ENCODE assay signal across 8 mouse cellular contexts in the genomic region with DNA sequence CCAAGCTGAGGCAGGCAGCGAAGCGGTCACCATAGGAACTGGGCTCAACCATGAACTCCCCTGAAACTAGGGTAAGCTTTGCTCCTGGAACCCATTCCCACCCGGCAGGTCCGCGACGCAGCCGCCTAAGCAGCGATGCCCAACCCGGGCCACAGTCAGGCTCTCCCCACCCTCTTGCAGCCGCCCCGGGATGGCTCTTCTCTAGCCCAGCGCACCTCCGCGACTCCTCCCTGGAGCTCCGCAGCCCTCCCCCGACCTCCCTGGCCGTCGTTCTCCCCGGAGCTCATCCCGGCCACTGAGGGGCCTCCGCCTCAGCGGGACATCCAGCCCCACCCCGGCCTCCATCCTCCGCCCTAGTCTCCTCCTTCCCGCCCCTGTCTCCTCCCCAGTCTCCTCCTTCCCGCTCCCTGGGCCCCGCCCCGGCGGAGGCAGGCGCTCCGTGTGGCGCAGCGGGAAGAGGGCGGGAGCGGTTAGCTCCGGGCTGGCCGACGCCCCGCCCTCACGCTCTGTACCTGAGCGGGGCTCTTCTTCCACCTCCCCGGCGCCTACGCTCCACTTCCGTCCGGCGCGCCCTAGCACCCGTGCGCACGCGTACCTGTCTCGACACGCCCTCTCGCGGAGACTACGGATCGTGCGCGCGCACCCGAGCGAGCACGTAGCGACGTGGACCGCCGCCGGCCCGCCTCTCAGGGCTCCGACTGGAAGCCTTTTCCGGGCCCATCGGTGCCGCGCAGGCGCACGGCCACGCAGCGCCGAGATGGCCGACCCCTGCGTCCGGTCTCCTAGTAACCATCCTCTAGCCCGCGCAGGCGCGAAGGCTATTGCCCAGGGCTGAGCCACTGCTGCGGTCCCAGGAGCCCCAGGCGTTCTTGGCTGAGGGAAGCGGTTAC. TPM values are rescaled to one million over a fixed set of nuclear protein-coding genes. Genes with fewer than 3 reads are reported as not detected.
DNase-seq lines count a peak whose midpoint lies in the region; ATAC-seq and TF ChIP-seq lines count a peak whose summit lies in the region.

No protein-coding gene starts in this region.

- H3K9ac ChIP-seq in embryonic facial prominence, embryonic 13.5 days, result peak overlapping the region; percentile 79
- H3K9ac ChIP-seq in limb, embryonic 12.5 days (replicated peaks), result peak overlapping the region; percentile 65
- H3K9ac ChIP-seq in midbrain, embryonic 15.5 days, result peak overlapping the region; percentile 68

- H3K9me3 ChIP-seq in embryonic facial prominence, embryonic 13.5 days, result no peaks in the 10 kb centered on the region
- H3K9me3 ChIP-seq in limb, embryonic 12.5 days, result 0 out of 2 replicates have a peak, but pooled peaks cover 3% of the 10 kb centered on the region
- H3K9me3 ChIP-seq in midbrain, embryonic 15.5 days, result no peaks in the 10 kb centered on the region

- no peak for TF ChIP-seq CTCF in kidney, adult 2 months (conservative IDR thresholded peaks at IDR 0.05; ENCODE audit: insufficient read depth, insufficient read length, low read depth, low read length)
- no peak for TF ChIP-seq CTCF in spleen, adult 2 months (IDR thresholded peaks at IDR 0.05; ENCODE audit: extremely low read depth, insufficient read depth, insufficient read length, insufficient replicate concordance)

- H3K36me3 ChIP-seq in embryonic facial prominence, embryonic 13.5 days, result no peaks in the 10 kb centered on the region
- no peaks in the 10 kb centered on the region for H3K36me3 ChIP-seq in kidney, adult 2 months (ENCODE audit: control insufficient read depth, insufficient read depth, low read length)
- no peaks in the 10 kb centered on the region for H3K36me3 ChIP-seq in limb, embryonic 12.5 days
- no peaks in the 10 kb centered on the region for H3K36me3 ChIP-seq in midbrain, embryonic 15.5 days (replicated peaks)
- H3K36me3 ChIP-seq in spleen, adult 2 months (ENCODE audit: control insufficient read depth, insufficient read depth, low read length), result no peaks in the 10 kb centered on the region

- peak overlapping the region; percentile 82 for H3K27ac ChIP-seq in embryonic facial prominence, embryonic 13.5 days
- peak overlapping the region; percentile 54 for H3K27ac ChIP-seq in kidney, adult 2 months (ENCODE audit: insufficient read depth, low read depth, low read length)
- H3K27ac ChIP-seq in limb, embryonic 12.5 days, result peak overlapping the region; percentile 80
- H3K27ac ChIP-seq in midbrain, embryonic 15.5 days, result peak overlapping the region; percentile 92
- peak overlapping the region; percentile 65 for H3K27ac ChIP-seq in spleen, adult 2 months (ENCODE audit: insufficient read depth, low read length)

- peaks cover 7% of the 10 kb centered on the region for H3K27me3 ChIP-seq in embryonic facial prominence, embryonic 13.5 days
- H3K27me3 ChIP-seq in kidney, adult 2 months (replicated peaks; ENCODE audit: control insufficient read depth, insufficient read depth, low read length), result no peaks in the 10 kb centered on the region
- H3K27me3 ChIP-seq in limb, embryonic 12.5 days, result peaks cover 7% of the 10 kb centered on the region; the same call in 1 of the 2 replicates
- peaks cover 5% of the 10 kb centered on the region; the same call in 1 of the 2 replicates for H3K27me3 ChIP-seq in midbrain, embryonic 15.5 days (replicated peaks)
- H3K27me3 ChIP-seq in spleen, adult 2 months (ENCODE audit: control insufficient read depth, insufficient read depth, low read length), result no peaks in the 10 kb centered on the region

- peak overlapping the region; percentile 74 for H3K4me2 ChIP-seq in embryonic facial prominence, embryonic 13.5 days
- H3K4me2 ChIP-seq in limb, embryonic 12.5 days, result peak overlapping the region; percentile 68
- peak overlapping the region; percentile 59 for H3K4me2 ChIP-seq in midbrain, embryonic 15.5 days

- peak overlapping the region; percentile 70 for H3K4me3 ChIP-seq in embryonic facial prominence, embryonic 13.5 days
- peak overlapping the region; percentile 77 for H3K4me3 ChIP-seq in kidney, adult 2 months (ENCODE audit: insufficient read depth, low read depth, low read length)
- H3K4me3 ChIP-seq in limb, embryonic 12.5 days (replicated peaks), result peak overlapping the region; percentile 65
- H3K4me3 ChIP-seq in midbrain, embryonic 15.5 days, result peak overlapping the region; percentile 72
- peak overlapping the region; percentile 70 for H3K4me3 ChIP-seq in spleen, adult 2 months (ENCODE audit: extremely low read depth, insufficient read depth, insufficient read length)

- TF ChIP-seq POLR2A in kidney, adult 2 months (IDR thresholded peaks at IDR 0.05; ENCODE audit: low read depth, low read length), result peak; percentile 85
- TF ChIP-seq POLR2A in spleen, adult 2 months (IDR thresholded peaks at IDR 0.05; ENCODE audit: low read depth, low read length), result peak; percentile 20; the same call in 1 of the 2 replicates

- no peaks in the 10 kb centered on the region; the same call in 1 of the 2 replicates for H3K4me1 ChIP-seq in embryonic facial prominence, embryonic 13.5 days
- no peaks in the 10 kb centered on the region; the same call in 1 of the 2 replicates for H3K4me1 ChIP-seq in kidney, adult 2 months (ENCODE audit: control insufficient read depth, insufficient read depth, low read length)
- H3K4me1 ChIP-seq in limb, embryonic 12.5 days (replicated peaks), result peaks cover 4% of the 10 kb centered on the region; the same call in 1 of the 2 replicates
- H3K4me1 ChIP-seq in midbrain, embryonic 15.5 days, result peaks cover 14% of the 10 kb centered on the region
- H3K4me1 ChIP-seq in spleen, adult 2 months (ENCODE audit: control insufficient read depth, insufficient read depth, insufficient read length), result no peaks in the 10 kb centered on the region; the same call in 1 of the 2 replicates

- peak; percentile 100 for ATAC-seq in embryonic facial prominence, embryonic 13.5 days (ENCODE audit: insufficient number of reproducible peaks, insufficient read depth, low FRiP score, low TSS enrichment, low read depth)
- peak; percentile 98 for ATAC-seq in limb, embryonic 12.5 days (ENCODE audit: insufficient number of reproducible peaks, insufficient read depth, low FRiP score, low TSS enrichment, low read depth)
- ATAC-seq in midbrain, embryonic 15.5 days (replicated peaks), result peak; percentile 98

- whole genome bisulfite sequencing in embryonic facial prominence, embryonic 13.5 days, result under 1% methylated on average over 87 of the region's 90 CpGs
- under 1% methylated on average over 90 of the region's 90 CpGs for WGBS in kidney, adult 2 months
- 1% methylated on average over 86 of the region's 90 CpGs for WGBS in limb, embryonic 12.5 days
- WGBS in midbrain, embryonic 15.5 days, result under 1% methylated on average over 88 of the region's 90 CpGs
- under 1% methylated on average over 89 of the region's 90 CpGs for WGBS in spleen, adult 2 months

- DNase-seq in 3134 (ENCODE audit: extremely low read depth, insufficient read length, low spot score), result peak; percentile 100
- DNase-seq in adrenal gland, postnatal 36 days, result peak; percentile 99 to 100
- DNase-seq in heart, adult 18-20 months, result peak; percentile 98 to 100
- DNase-seq in kidney, adult 2 months, result peak; percentile 100
- peak; percentile 98 to 99 for DNase-seq in spleen, adult 2 months (ENCODE audit: low read depth in 1 of 2, low spot score in 2 of 2)

RNA-seq across cellular contexts. Expression of gene Tsga10, which starts 1.5 kb away (rescaled TPM):
- 1 to 10 TPM; 5.1 to 5.2 TPM for total RNA-seq in adrenal gland, postnatal 36 days (2021)
- 6.0 and 6.9 TPM in 2 replicates for polyA plus RNA-seq in embryonic facial prominence, embryonic 13.5 days (2015; fragmentation: Nextera tagmentation; extraction: Ambion mirVana)
- total RNA-seq in heart, adult 18-20 months (2021), result 1 to 10 TPM; 4.0 to 5.0 TPM
- polyA plus RNA-seq in kidney, adult 2 months (2012; rRNA removed), result 0.71 and 0.72 TPM in 2 replicates
- 6.0 and 6.7 TPM in 2 replicates for polyA plus RNA-seq in limb, embryonic 12.5 days (2016; fragmentation: Nextera tagmentation; extraction: Ambion mirVana)
- 19.1 and 20.8 TPM in 2 replicates for polyA plus RNA-seq in midbrain, embryonic 15.5 days (2015; fragmentation: Nextera tagmentation; extraction: Ambion mirVana)
- polyA plus RNA-seq in spleen, adult 2 months (2012; rRNA removed), result 0.35 and 0.38 TPM in 2 replicates

RNA-seq across cellular contexts. Expression of gene Lipt1, which starts 6.8 kb away (rescaled TPM):
- 10 to 100 TPM; 10.4 to 13.8 TPM for total RNA-seq in adrenal gland, postnatal 36 days (2021)
- 8.3 and 8.6 TPM in 2 replicates for polyA plus RNA-seq in embryonic facial prominence, embryonic 13.5 days (2015; fragmentation: Nextera tagmentation; extraction: Ambion mirVana)
- total RNA-seq in heart, adult 18-20 months (2021), result 10 to 100 TPM; 13.6 to 13.7 TPM
- polyA plus RNA-seq in kidney, adult 2 months (2012; rRNA removed), result 3.7 and 4.4 TPM in 2 replicates
- 8.5 and 9.4 TPM in 2 replicates for polyA plus RNA-seq in limb, embryonic 12.5 days (2016; fragmentation: Nextera tagmentation; extraction: Ambion mirVana)
- polyA plus RNA-seq in midbrain, embryonic 15.5 days (2015; fragmentation: Nextera tagmentation; extraction: Ambion mirVana), result 6.9 and 7.7 TPM in 2 replicates
- polyA plus RNA-seq in spleen, adult 2 months (2012; rRNA removed), result 0.58 and 0.80 TPM in 2 replicates

RNA-seq across cellular contexts. Expression of gene Mitd1, which starts 25.5 kb away (rescaled TPM):
- total RNA-seq in adrenal gland, postnatal 36 days (2021), result 10 to 100 TPM; 11.2 to 12.8 TPM
- polyA plus RNA-seq in embryonic facial prominence, embryonic 13.5 days (2015; fragmentation: Nextera tagmentation; extraction: Ambion mirVana), result 26.5 and 27.7 TPM in 2 replicates
- 1 to 10 TPM; 3.6 to 4.3 TPM for total RNA-seq in heart, adult 18-20 months (2021)
- 3.9 and 6.2 TPM in 2 replicates for polyA plus RNA-seq in kidney, adult 2 months (2012; rRNA removed)
- polyA plus RNA-seq in limb, embryonic 12.5 days (2016; fragmentation: Nextera tagmentation; extraction: Ambion mirVana), result 24.3 TPM in 2 replicates
- polyA plus RNA-seq in midbrain, embryonic 15.5 days (2015; fragmentation: Nextera tagmentation; extraction: Ambion mirVana), result 15.6 and 15.9 TPM in 2 replicates
- polyA plus RNA-seq in spleen, adult 2 months (2012; rRNA removed), result 5.6 TPM in 2 replicates

RNA-seq across cellular contexts. Expression of gene Mrpl30, which starts 25.5 kb away (rescaled TPM):
- total RNA-seq in adrenal gland, postnatal 36 days (2021), result 100 to 1,000 TPM; 211 to 224 TPM
- polyA plus RNA-seq in embryonic facial prominence, embryonic 13.5 days (2015; fragmentation: Nextera tagmentation; extraction: Ambion mirVana), result 240 and 260 TPM in 2 replicates
- total RNA-seq in heart, adult 18-20 months (2021), result 100 to 1,000 TPM; 418 to 431 TPM
- polyA plus RNA-seq in kidney, adult 2 months (2012; rRNA removed), result 67.7 and 97.4 TPM in 2 replicates
- 232 and 238 TPM in 2 replicates for polyA plus RNA-seq in limb, embryonic 12.5 days (2016; fragmentation: Nextera tagmentation; extraction: Ambion mirVana)
- 224 and 231 TPM in 2 replicates for polyA plus RNA-seq in midbrain, embryonic 15.5 days (2015; fragmentation: Nextera tagmentation; extraction: Ambion mirVana)
- 18.2 and 22.6 TPM in 2 replicates for polyA plus RNA-seq in spleen, adult 2 months (2012; rRNA removed)

RNA-seq across cellular contexts. Expression of gene Lyg2, which starts 51.5 kb away (rescaled TPM):
- not detected for total RNA-seq in adrenal gland, postnatal 36 days (2021)
- polyA plus RNA-seq in embryonic facial prominence, embryonic 13.5 days (2015; fragmentation: Nextera tagmentation; extraction: Ambion mirVana), result not detected in 2 replicates
- total RNA-seq in heart, adult 18-20 months (2021), result not detected
- not detected in 2 replicates for polyA plus RNA-seq in kidney, adult 2 months (2012; rRNA removed)
- polyA plus RNA-seq in limb, embryonic 12.5 days (2016; fragmentation: Nextera tagmentation; extraction: Ambion mirVana), result not detected in 2 replicates
- polyA plus RNA-seq in midbrain, embryonic 15.5 days (2015; fragmentation: Nextera tagmentation; extraction: Ambion mirVana), result not detected in 2 replicates
- polyA plus RNA-seq in spleen, adult 2 months (2012; rRNA removed), result not detected in 2 replicates

Comparison
In these comparisons a context has a peak if more than half of its experiments do, and no peak if none do; other contexts are left out.
1. Peak in every context shown above with its lines: DNase-seq, ATAC-seq, H3K4me3 ChIP-seq and H3K27ac ChIP-seq.